Mouse (Mus musculus) midbrain, embryonic 11.5 days (tissue): Measurements from ENCODE around the gene Olfr556. TPM values are rescaled to one million over a fixed set of nuclear protein-coding genes. Genes with fewer than 3 reads are reported as not detected.
"Not testable (repeated sequence)": the region's sequence is repeated elsewhere in the genome, so short reads cannot be mapped to it uniquely, and the experiment has no call there.

ENCODE experiments used
- ATAC-seq: fragments of 200-750 bp; cut with Nextera tagmentation; 2 replicates; pipeline ENCODE4 v1.8.0; 2017; ENCODE audit warnings: moderate TSS enrichment, moderate library complexity; ENCODE audit not compliant: low FRiP score
- DNase-seq: peaks from one replicate; pipeline ENCODE4 v3.0.0; 2015; ENCODE audit warnings: low spot score; ENCODE audit errors: missing footprints
- H3K27ac ChIP-seq: fragments of 300-500 bp; sonication (generic); 2 replicates; pipeline ENCODE4 v1.5.1; 2014; ENCODE audit warnings: low read depth, low read length
- H3K27me3 ChIP-seq: fragments of 300-500 bp; sonication (generic); 2 replicates; pipeline ENCODE4 v1.6.1; 2014; ENCODE audit warnings: mild to moderate bottlenecking, low read length, moderate library complexity, mixed read lengths; ENCODE audit not compliant: control insufficient read depth, insufficient read depth
- H3K36me3 ChIP-seq: fragments of 300-500 bp; sonication (generic); 2 replicates; pipeline ENCODE4 v1.6.1; 2014; ENCODE audit warnings: mild to moderate bottlenecking, low read length, moderate library complexity, mixed read lengths; ENCODE audit not compliant: control insufficient read depth, insufficient read depth
- H3K4me1 ChIP-seq: fragments of 300-500 bp; sonication (generic); 2 replicates; pipeline ENCODE4 v1.6.1; 2014; ENCODE audit warnings: low read length; ENCODE audit not compliant: control insufficient read depth, insufficient read depth
- H3K4me2 ChIP-seq: fragments of 300-500 bp; sonication (generic); 2 replicates; pipeline ENCODE4 v1.6.1; 2014; ENCODE audit warnings: mild to moderate bottlenecking, moderate library complexity
- H3K4me3 ChIP-seq: fragments of 300-500 bp; sonication (generic); 2 replicates; pipeline ENCODE4 v1.5.1; 2014; ENCODE audit warnings: low read depth, low read length
- H3K9ac ChIP-seq: fragments of 300-500 bp; sonication (generic); 2 replicates; pipeline ENCODE4 v1.6.1; 2014; ENCODE audit warnings: low read length
- H3K9me3 ChIP-seq: fragments of 300-500 bp; sonication (generic); 2 replicates; pipeline ENCODE4 v1.6.1; 2016; ENCODE audit warnings: low read length; ENCODE audit not compliant: control insufficient read depth
- WGBS: fragments of 180-500 bp; shearing (Covaris S2); extraction: QIAGEN DNeasy Blood & Tissue Kit; methylation state at CpG from one replicate; pipeline ENCODE4 v1.1.7; 2014; 5-methylcytosine and 5-hydroxymethylcytosine counted together
- polyA plus RNA-seq: library from polyadenylated mRNA; unstranded; fragments of >200 nt; fragmentation: Nextera tagmentation; extraction: Ambion mirVana; gene quantifications from 2 replicates; pipeline ENCODE4 v1.2.1, GENCODE M21; 2014

Gene Olfr556
- polyA plus RNA-seq = not detected in 2 replicates

DNA sequence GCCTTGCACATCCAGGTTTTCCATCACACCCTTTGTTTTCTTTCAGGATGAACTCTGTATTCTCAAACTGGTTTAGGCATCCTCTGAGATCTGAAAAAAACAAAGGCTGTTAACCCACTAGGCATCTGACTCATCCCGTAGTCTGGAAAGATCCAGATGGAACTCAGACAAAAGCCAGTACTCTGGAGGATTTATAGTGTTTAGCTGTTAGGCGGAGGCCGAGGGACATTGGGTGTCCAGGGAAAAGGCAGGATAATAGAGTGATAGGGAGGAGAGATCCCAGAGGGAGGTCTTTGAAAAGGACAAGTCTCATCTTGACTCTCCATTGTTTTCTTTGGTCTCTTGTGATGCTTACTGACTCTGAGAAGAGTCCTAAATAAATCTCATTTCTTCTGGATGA is at the start of gene Olfr556:
Gene Olfr556 (plus strand): TSS at position 301 of the 400 bp plus-strand sequence.
- ATAC-seq (no peak), DNase-seq (no peak)
- H3K4me1 ChIP-seq = no peaks in the 10 kb centered on the region
- WGBS = 40% methylated on average over 3 of the region's 3 CpGs
- no peak within 1 kb of the TSS for H3K4me3 ChIP-seq
- no peaks in the 10 kb centered on the region for H3K27me3 ChIP-seq
- no peak within 1 kb of the TSS for H3K4me2 ChIP-seq
- H3K27ac ChIP-seq = no peak within 1 kb of the TSS
- no peaks in the 10 kb centered on the region for H3K36me3 ChIP-seq
- no peak within 1 kb of the TSS for H3K9ac ChIP-seq
- H3K9me3 ChIP-seq = no peaks in the 10 kb centered on the region

DNA sequence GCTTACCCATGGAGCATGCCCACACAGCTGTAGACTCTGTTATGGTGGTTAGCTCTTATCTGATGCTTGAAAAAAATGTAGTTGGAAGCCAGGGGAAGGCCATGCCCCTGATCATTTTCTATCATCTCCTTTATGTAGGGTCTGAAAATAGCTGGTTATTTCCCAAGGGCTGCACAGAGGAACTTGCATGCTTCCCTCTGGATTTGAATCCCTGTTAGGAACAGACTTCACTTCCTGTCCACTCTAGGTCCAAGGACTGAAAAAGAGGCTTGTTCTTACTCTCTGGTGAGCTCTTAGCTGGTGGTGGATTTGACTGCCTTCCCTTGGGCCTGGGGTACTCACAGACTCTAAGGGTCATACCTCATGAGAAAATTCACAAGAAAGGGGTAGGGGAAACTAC is 46.6 kb upstream of the Olfr556 start, which contains the start of gene Olfr553:
Gene Olfr553 (minus strand): TSS at position 101 of the 400 bp plus-strand sequence.
- no peaks in the 10 kb centered on the region for H3K27me3 ChIP-seq
- H3K36me3 ChIP-seq = no peaks in the 10 kb centered on the region
- H3K4me1 ChIP-seq = no peaks in the 10 kb centered on the region
- no peak within 1 kb of the TSS for H3K4me3 ChIP-seq
- ATAC-seq (no peak), DNase-seq (no peak)
- no peak within 1 kb of the TSS for H3K27ac ChIP-seq
- H3K9me3 ChIP-seq = no peaks in the 10 kb centered on the region
- no peak within 1 kb of the TSS for H3K9ac ChIP-seq
- H3K4me2 ChIP-seq = no peak within 1 kb of the TSS

DNA sequence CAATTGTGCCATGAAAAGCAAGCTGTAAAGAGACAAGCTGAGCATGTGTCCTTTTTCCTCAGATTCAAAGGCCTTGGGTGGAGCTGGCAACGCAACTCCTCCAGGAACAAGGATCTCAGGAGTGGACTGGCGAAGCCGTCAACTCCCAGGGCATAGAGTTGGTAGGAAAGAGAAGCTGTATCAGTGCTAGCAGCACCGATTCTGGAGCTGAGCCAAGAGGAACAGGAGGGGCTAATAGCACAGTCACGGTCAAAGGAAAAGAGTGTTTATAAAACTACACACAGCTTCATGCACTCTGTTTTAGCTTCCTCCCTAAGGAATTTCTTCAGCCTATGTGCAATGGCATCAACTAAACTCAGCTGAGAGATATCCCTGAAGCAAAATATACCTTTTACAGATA is 45.1 kb upstream of the Olfr556 start:
- Histone ChIP-seq H3K4me2 (no peak overlapping the region), H3K4me3 (no peak overlapping the region), H3K4me1 (no peaks in the 10 kb centered on the region), H3K36me3 (no peaks in the 10 kb centered on the region), H3K9ac (no peak overlapping the region), H3K27me3 (no peaks in the 10 kb centered on the region), H3K27ac (no peak overlapping the region), H3K9me3 (no peaks in the 10 kb centered on the region)
- 82% methylated on average over 5 of the region's 5 CpGs for WGBS
- DNase-seq = no peak
- no peak for ATAC-seq

DNA sequence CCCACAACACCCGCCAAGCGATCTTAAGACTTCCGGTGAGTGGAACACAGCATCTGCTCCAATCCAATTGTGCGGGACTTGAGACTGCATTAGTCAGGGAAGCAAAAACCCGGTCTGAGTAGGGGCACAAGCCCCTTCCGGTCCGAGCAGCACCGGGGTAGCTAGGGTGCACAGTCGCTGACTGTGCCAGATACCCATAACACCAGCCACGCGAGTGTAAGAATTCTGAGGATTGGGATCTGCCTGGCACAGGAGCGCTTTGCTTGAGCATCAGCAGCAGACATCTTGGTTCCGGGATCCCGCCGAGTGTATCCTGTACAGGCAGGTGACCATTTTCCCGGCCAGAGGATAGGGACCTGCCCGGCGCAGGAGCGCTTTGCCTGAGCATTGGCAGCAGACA is 44.3 kb upstream of the Olfr556 start:
- 86% methylated on average over 17 of the region's 19 CpGs for WGBS
- not testable (repeated sequence) for H3K9ac ChIP-seq, H3K4me1 ChIP-seq, H3K36me3 ChIP-seq, H3K4me2 ChIP-seq, DNase-seq, H3K9me3 ChIP-seq, ATAC-seq, H3K27me3 ChIP-seq, H3K27ac ChIP-seq, H3K4me3 ChIP-seq

DNA sequence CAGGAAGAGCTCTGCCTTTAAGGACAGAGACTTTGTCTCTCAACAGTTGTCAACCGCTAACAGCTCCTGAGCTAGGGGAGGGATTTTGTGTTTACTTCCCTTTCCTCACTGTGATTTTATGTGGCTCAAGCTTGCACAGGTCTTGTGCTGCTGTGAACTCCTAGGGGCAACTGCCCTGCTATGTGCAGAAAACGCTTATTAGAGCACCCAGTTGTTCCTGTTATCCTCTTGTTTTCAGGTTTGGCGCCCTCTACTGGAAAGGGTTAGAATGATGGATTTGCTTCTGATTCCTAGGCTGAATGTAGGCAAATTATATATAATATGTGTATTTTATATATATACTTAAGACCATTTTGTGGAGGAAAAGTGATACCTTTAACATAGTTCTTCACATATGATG is 28.0 kb upstream of the Olfr556 start:
- Histone ChIP-seq H3K27ac (no peak overlapping the region), H3K4me2 (no peak overlapping the region), H3K4me3 (no peak overlapping the region), H3K36me3 (no peaks in the 10 kb centered on the region), H3K4me1 (no peaks in the 10 kb centered on the region), H3K27me3 (no peaks in the 10 kb centered on the region), H3K9ac (no peak overlapping the region), H3K9me3 (no peaks in the 10 kb centered on the region)
- WGBS = 34% methylated on average over 3 of the region's 3 CpGs
- ATAC-seq (no peak), DNase-seq (no peak)

DNA sequence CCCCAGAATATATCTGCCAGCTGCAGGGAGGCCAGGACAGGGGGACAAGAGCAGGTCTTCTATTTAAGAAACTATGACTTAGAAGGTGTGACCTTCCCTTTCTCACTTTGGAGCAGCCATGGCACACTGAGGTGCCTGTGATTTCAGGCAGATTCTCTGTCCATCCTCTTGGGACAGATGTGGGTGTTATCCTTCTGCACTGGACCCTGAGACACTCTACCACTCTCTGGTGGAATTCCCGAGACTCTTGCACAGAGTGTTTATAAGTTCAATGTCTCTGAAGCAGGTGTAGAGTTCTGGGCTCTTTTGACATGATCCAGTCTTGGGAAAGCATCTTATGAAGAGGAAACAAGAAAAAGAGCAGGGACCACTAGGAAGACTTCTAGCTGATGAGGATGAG is 26.6 kb upstream of the Olfr556 start, which contains the start of gene Olfr554:
Gene Olfr554 (plus strand): TSS at position 301 of the 400 bp plus-strand sequence.
- Histone ChIP-seq H3K9me3 (no peaks in the 10 kb centered on the region), H3K4me2 (no peak within 1 kb of the TSS), H3K27ac (no peak within 1 kb of the TSS), H3K4me1 (no peaks in the 10 kb centered on the region), H3K9ac (no peak within 1 kb of the TSS), H3K27me3 (no peaks in the 10 kb centered on the region), H3K36me3 (no peaks in the 10 kb centered on the region), H3K4me3 (no peak within 1 kb of the TSS)
- DNase-seq (no peak), ATAC-seq (no peak)
- WGBS = 77% methylated on average over 1 of the region's 1 CpGs

DNA sequence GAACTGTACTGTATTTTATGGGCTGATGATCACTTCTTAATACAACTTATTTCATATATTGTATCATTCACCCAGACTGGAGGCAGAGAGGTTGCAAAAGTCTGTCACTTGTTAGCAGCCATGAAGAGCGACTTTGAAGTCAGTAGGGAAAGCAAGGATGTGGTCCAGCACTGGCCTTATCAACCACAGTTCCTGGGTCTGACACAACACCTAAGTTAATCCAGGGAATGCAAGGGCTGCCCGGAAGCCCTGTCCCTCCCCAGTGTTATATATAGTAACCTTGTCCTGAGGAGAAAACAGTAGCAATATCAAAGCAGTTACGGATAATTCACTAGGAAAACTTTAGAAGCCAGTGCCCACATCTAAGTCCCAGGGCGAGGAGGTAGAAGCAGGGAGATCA is 19.8 kb upstream of the Olfr556 start:
- not testable (repeated sequence) for H3K27ac ChIP-seq, H3K4me2 ChIP-seq, DNase-seq, H3K4me1 ChIP-seq, H3K9me3 ChIP-seq, H3K9ac ChIP-seq, H3K27me3 ChIP-seq, H3K4me3 ChIP-seq, H3K36me3 ChIP-seq, ATAC-seq
- WGBS = 86% methylated on average over 3 of the region's 4 CpGs

DNA sequence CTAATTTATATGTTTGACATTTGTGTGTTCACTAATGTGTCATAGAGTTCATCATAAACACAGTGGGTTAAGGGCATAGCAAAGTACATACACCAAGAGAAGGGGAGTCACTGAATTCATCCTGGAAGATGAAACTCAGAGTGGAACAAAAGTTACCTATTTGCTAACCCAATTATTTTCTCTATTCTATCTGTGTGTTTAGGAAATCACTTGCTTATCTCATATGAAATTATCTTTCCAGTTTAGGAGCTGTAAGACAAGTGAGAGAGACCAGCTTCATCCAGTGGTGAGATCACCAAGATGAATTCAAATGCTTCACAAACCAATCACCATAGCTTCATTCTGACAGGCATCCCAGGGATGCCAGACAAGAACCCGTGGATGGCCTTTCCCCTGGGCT is 6.2 kb upstream of the Olfr556 start, which contains the start of gene Olfr555:
Gene Olfr555 (plus strand): TSS at position 301 of the 400 bp plus-strand sequence.
- Histone ChIP-seq H3K9ac (no peak within 1 kb of the TSS), H3K4me1 (no peaks in the 10 kb centered on the region), H3K9me3 (no peaks in the 10 kb centered on the region), H3K27me3 (no peaks in the 10 kb centered on the region), H3K4me3 (no peak within 1 kb of the TSS), H3K27ac (no peak within 1 kb of the TSS), H3K4me2 (no peak within 1 kb of the TSS), H3K36me3 (no peaks in the 10 kb centered on the region)
- ATAC-seq (no peak), DNase-seq (no peak)
- 82% methylated on average over 1 of the region's 1 CpGs for WGBS

DNA sequence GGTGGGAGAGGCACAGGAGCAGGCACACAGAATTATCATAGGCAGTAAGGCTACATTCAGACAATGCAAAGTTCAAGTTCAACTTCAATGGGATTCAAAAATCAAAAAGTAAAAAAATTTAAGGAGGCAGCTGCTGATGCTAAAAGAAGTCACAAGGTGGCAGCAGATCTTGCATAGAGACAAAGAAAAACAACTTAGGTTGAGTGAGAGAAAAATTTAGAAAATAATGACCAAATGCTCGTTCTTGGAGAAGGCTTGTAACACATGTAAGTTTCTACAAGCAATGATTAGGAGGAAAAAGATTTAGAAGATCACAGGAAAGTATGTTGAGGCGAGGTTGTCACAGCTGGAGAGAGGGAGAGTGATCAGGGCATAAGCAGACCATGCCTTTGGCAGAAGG is 679 bp downstream of the Olfr556 start:
- DNase-seq (peak; percentile 87), ATAC-seq (no peak)

DNA sequence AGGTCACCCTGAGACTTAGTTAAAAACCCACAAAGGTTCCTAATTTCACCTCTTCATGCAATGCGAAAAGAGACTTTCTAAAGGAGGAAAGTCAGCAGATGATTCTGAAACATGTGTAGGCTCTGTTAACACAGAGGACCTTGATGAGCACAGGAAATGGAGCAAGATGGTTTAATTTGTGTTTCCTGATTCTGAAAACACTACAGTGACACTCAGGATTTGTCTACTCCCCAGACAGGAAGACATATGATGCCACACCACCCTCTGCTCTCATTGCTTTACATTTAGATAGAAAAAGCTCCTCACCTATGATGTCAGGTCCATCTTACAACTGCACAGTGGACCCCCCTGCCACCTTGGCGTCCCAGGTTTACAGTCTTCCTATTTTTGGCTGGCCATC is 11.5 kb downstream of the Olfr556 start:
- Histone ChIP-seq H3K9me3 (no peaks in the 10 kb centered on the region), H3K27me3 (no peaks in the 10 kb centered on the region), H3K9ac (no peak overlapping the region), H3K36me3 (no peaks in the 10 kb centered on the region), H3K4me2 (no peak overlapping the region), H3K27ac (no peak overlapping the region), H3K4me3 (no peak overlapping the region), H3K4me1 (no peaks in the 10 kb centered on the region)
- no peak for DNase-seq
- no peak for ATAC-seq
- whole genome bisulfite sequencing = 74% methylated on average over 2 of the region's 2 CpGs

More for the DNA sequence above, 679 bp downstream of the Olfr556 start:
- H3K36me3 ChIP-seq = no peaks in the 10 kb centered on the region
- no peak overlapping the region for H3K27ac ChIP-seq
- no peak overlapping the region for H3K4me3 ChIP-seq
- H3K9me3 ChIP-seq = no peaks in the 10 kb centered on the region
- no peak overlapping the region for H3K9ac ChIP-seq
- WGBS = 57% methylated on average over 2 of the region's 2 CpGs
- no peak overlapping the region for H3K4me2 ChIP-seq
- no peaks in the 10 kb centered on the region for H3K27me3 ChIP-seq
- no peaks in the 10 kb centered on the region for H3K4me1 ChIP-seq
